Mouse (Mus musculus) hindbrain, embryonic 14.5 days (tissue): Measurements from ENCODE around the gene Icam5. TPM values are rescaled to one million over a fixed set of nuclear protein-coding genes. Genes with fewer than 3 reads are reported as not detected.
A peak's percentile ranks its signal among the peaks of the same experiment; 100 is the strongest.

ENCODE experiments used
- ATAC-seq: fragments of 200-750 bp; cut with Nextera tagmentation; 2 replicates; pipeline ENCODE4 v1.8.0; 2017; ENCODE audit warnings: moderate number of reproducible peaks, mild to moderate bottlenecking, moderate TSS enrichment, moderate library complexity; ENCODE audit not compliant: low FRiP score
- DNase-seq: peaks from one replicate; pipeline ENCODE4 v3.0.0-alpha.2; 2015; ENCODE audit warnings: low spot score
- H3K27ac ChIP-seq: fragments of 300-500 bp; sonication (generic); 2 replicates; pipeline ENCODE4 v1.5.1; 2014; ENCODE audit warnings: mild to moderate bottlenecking, moderate library complexity
- H3K27me3 ChIP-seq: fragments of 300-500 bp; sonication (generic); 2 replicates; pipeline ENCODE4 v1.6.1; 2014; ENCODE audit warnings: mild to moderate bottlenecking, low read length, mixed read lengths; ENCODE audit not compliant: control insufficient read depth, insufficient read depth
- H3K36me3 ChIP-seq: fragments of 300-500 bp; sonication (generic); replicated peaks from 2 replicates; pipeline ENCODE4 v1.6.1; 2014; ENCODE audit not compliant: control insufficient read depth, insufficient read depth
- H3K4me1 ChIP-seq: fragments of 300-500 bp; sonication (generic); replicated peaks from 2 replicates; pipeline ENCODE4 v1.6.1; 2014; ENCODE audit warnings: antibody characterized with exemption, low read length, mixed read lengths; ENCODE audit not compliant: control insufficient read depth, insufficient read depth
- H3K4me2 ChIP-seq: fragments of 300-500 bp; sonication (generic); replicated peaks from 2 replicates; pipeline ENCODE4 v1.6.1; 2014; ENCODE audit warnings: mild to moderate bottlenecking, moderate library complexity
- H3K4me3 ChIP-seq: fragments of 300-500 bp; sonication (generic); replicated peaks from 2 replicates; pipeline ENCODE4 v1.5.1; 2014; ENCODE audit warnings: mild to moderate bottlenecking, low read length
- H3K9ac ChIP-seq: fragments of 300-500 bp; sonication (generic); 2 replicates; pipeline ENCODE4 v1.6.1; 2014
- H3K9me3 ChIP-seq: fragments of 300-500 bp; sonication (generic); 2 replicates; pipeline ENCODE4 v1.6.1; 2016; ENCODE audit warnings: low read length; ENCODE audit not compliant: control insufficient read depth
- WGBS: fragments of 180-500 bp; shearing (Covaris S2); extraction: QIAGEN DNeasy Blood & Tissue Kit; methylation state at CpG from one replicate; pipeline ENCODE4 v1.1.7; 2014; 5-methylcytosine and 5-hydroxymethylcytosine counted together
- polyA plus RNA-seq: library from polyadenylated mRNA; unstranded; fragments of >200 nt; fragmentation: Nextera tagmentation; extraction: Ambion mirVana; gene quantifications from 2 replicates; pipeline ENCODE4 v1.2.1, GENCODE M21; 2014

The Icam5 gene
- polyA plus RNA-seq, 1 experiment from 2014 or later: 1.9 TPM

DNA sequence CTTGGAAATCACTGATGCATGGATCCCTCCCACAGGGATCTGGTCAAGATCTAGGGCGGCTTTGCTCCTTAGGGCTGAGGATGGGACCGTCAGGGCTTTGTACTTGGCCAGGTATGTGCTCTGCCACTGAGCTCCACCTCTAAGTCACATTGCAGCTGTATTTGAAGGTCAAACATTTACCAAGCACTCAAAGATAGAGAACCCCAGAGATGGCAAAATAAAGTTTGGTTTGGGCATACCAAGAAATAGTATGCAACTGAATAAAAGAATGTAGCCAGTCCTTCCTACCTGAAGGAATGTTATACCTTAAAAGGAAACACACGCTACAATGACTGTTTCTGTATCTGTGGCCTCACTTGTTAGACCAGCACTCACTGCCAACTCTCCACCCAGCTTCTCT lies 10.5 kb upstream of the Icam5 start:
- no peak for DNase-seq
- no peak overlapping the region for H3K9ac ChIP-seq
- no peak overlapping the region for H3K27ac ChIP-seq
- H3K4me1 ChIP-seq: no peaks in the 10 kb centered on the region
- H3K27me3 ChIP-seq: peaks cover 30% of the 10 kb centered on the region
- H3K4me2 ChIP-seq: no peak overlapping the region
- H3K4me3 ChIP-seq: no peak overlapping the region
- no peaks in the 10 kb centered on the region for H3K9me3 ChIP-seq
- H3K36me3 ChIP-seq: no peaks in the 10 kb centered on the region
- ATAC-seq: no peak
- 76% methylated on average over 3 of the region's 3 CpGs for WGBS

DNA sequence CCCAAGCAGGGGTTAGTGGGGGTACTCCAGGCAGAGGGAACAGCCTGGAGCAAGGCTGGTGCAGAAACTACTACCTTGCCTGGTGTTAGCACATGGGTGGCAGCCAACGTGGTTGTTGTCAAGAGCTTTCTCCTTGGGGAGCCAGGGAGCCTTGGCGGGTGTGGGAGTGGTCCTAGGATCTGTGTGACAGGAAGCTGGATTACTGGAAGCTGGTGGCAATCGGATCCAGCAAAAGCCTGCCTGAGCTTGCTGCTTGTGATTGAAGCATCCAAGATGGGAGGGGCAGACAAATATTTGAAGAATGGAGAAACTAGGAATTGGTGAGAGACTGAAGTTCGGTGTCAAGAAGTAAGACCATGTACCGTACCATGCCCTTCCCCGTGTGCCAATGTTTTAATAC lies 9.6 kb upstream of the Icam5 start:
- Histone ChIP-seq H3K9ac (no peak overlapping the region), H3K36me3 (no peaks in the 10 kb centered on the region), H3K4me1 (no peaks in the 10 kb centered on the region), H3K4me3 (no peak overlapping the region), H3K4me2 (no peak overlapping the region), H3K9me3 (no peaks in the 10 kb centered on the region), H3K27ac (no peak overlapping the region), H3K27me3 (peaks cover 28% of the 10 kb centered on the region)
- DNase-seq (no peak), ATAC-seq (no peak)
- WGBS: 64% methylated on average over 6 of the region's 6 CpGs

DNA sequence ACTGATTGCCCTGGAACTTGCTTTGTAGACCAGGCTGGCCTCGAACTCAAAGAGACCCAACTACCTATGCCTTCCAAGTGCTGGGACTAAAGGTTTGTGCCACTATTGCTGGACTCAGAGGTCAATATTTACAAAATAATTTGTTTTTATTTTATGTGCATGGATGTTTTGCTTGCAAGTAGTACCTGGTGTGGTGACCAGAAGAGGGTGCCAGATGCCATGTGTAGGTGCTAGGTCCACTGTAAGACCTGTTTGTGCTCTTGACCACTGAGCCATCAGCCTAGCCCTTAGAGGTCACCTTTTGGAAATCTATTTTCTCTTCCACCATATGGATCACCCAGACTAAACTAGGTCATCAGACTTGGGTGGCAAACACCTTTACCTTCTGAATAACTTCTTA lies 9.1 kb upstream of the Icam5 start:
- H3K4me3 ChIP-seq: no peak overlapping the region

DNA sequence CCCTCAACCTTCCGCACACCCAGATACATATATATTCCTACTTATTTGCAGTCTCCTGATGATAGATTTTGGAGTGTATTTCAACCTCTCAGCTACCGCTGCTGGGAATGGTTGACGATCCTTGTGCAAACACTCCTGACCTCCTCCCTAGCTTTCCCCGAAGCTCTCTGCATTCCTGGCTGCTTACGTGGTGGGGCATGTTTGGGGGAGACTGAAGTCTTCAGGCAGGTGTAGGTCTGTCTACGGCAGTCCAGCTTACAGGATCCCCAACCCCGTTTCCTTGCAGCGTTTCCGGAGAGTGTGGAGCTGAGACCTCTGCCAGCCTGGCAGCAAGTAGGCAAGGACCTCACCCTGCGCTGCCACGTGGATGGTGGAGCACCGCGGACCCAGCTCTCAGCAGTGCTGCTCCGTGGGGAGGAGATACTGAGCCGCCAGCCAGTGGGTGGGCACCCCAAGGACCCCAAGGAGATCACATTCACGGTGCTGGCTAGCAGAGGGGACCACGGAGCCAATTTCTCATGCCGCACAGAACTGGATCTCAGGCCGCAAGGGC lies 6.5 kb upstream of the Icam5 start:
- Histone ChIP-seq H3K4me3 (no peak overlapping the region), H3K36me3 (no peaks in the 10 kb centered on the region), H3K9me3 (no peaks in the 10 kb centered on the region), H3K27me3 (peaks cover 35% of the 10 kb centered on the region), H3K9ac (no peak overlapping the region), H3K27ac (no peak overlapping the region), H3K4me2 (no peak overlapping the region), H3K4me1 (peaks cover 9% of the 10 kb centered on the region; the same call in 1 of the 2 replicates)
- ATAC-seq (no peak), DNase-seq (no peak)
- 70% methylated on average over 19 of the region's 19 CpGs for WGBS

More for the DNA sequence above, 9.1 kb upstream of the Icam5 start:
- ATAC-seq (no peak), DNase-seq (no peak)
- Histone ChIP-seq H3K36me3 (no peaks in the 10 kb centered on the region), H3K4me2 (no peak overlapping the region), H3K27ac (no peak overlapping the region), H3K27me3 (peaks cover 24% of the 10 kb centered on the region), H3K4me1 (no peaks in the 10 kb centered on the region), H3K9ac (no peak overlapping the region), H3K9me3 (no peaks in the 10 kb centered on the region)
- WGBS: 82% methylated on average over 1 of the region's 1 CpGs

DNA sequence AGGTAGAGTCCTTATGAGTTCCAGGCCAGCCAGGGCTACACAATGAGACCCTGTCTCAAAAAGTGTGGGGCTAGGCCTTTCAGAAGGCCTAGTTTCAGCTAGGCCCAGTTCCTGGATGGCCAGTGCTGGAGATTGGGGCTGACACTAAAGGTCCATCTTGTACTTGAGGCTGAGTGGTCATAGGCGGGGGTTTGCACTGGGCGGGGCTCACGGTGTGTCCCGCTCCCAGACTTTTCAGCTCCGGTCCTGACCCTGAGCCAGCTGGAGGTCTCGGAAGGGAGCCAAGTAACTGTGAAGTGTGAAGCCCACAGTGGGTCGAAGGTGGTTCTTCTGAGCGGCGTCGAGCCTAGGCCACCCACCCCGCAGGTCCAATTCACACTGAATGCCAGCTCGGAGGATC lies 5.0 kb upstream of the Icam5 start:
- ATAC-seq: no peak
- no peak overlapping the region for H3K4me2 ChIP-seq
- H3K27me3 ChIP-seq: peaks cover 43% of the 10 kb centered on the region
- no peak overlapping the region for H3K9ac ChIP-seq
- H3K4me1 ChIP-seq: peaks cover 12% of the 10 kb centered on the region; the same call in 1 of the 2 replicates
- H3K36me3 ChIP-seq: no peaks in the 10 kb centered on the region
- WGBS: 85% methylated on average over 12 of the region's 12 CpGs
- no peak for DNase-seq
- H3K9me3 ChIP-seq: no peaks in the 10 kb centered on the region
- H3K4me3 ChIP-seq: no peak overlapping the region
- no peak overlapping the region for H3K27ac ChIP-seq

DNA sequence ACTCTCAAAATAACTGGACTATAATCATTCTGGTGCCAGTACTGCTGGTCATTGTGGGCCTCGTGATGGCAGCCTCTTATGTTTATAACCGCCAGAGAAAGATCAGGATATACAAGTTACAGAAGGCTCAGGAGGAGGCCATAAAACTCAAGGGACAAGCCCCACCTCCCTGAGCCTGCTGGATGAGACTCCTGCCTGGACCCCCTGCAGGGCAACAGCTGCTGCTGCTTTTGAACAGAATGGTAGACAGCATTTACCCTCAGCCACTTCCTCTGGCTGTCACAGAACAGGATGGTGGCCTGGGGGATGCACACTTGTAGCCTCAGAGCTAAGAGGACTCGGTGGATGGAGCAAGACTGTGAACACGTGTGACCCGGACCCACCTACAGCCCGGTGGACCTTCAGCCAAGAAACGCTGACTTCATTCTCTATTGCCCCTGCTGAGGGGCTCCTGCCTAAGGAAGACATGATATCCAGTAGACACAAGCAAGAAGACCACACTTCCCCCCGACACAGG lies 4.0 kb upstream of the Icam5 start:
- Histone ChIP-seq H3K27me3 (peaks cover 50% of the 10 kb centered on the region), H3K36me3 (no peaks in the 10 kb centered on the region), H3K4me2 (no peak overlapping the region), H3K4me3 (no peak overlapping the region), H3K9ac (no peak overlapping the region), H3K4me1 (peaks cover 21% of the 10 kb centered on the region), H3K9me3 (no peaks in the 10 kb centered on the region), H3K27ac (no peak overlapping the region)
- no peak for ATAC-seq
- DNase-seq: no peak
- 54% methylated on average over 8 of the region's 8 CpGs for WGBS

DNA sequence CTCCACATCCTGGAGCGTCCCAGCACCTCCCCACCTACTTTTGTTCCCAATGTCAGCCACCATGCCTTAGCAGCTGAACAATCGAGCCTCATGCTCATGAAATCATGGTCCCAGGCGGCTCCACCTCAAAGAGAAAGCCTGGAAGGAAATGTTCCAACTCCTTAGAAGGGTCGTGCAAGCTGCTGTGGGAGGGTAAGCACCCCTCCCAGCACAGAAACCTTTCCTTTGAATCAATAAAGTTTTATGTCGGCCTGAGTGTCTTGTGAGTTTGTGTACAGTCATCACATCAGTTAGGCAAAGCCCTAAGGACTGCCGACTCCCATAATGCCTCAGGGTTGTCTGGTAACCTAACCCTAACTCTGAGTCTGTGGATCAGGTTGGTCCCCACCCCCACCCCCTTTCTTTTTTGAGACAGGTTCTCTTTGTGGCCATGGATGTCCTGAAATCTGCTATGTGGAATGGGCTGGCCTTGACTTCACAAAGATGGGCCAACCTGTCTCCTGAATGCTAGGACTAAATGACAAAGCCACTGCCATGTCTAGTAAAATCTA lies 3.2 kb upstream of the Icam5 start:
- no peak for DNase-seq
- H3K4me1 ChIP-seq: peaks cover 29% of the 10 kb centered on the region
- 74% methylated on average over 6 of the region's 6 CpGs for WGBS
- peaks cover 58% of the 10 kb centered on the region for H3K27me3 ChIP-seq
- H3K4me2 ChIP-seq: no peak overlapping the region
- ATAC-seq: no peak
- H3K36me3 ChIP-seq: no peaks in the 10 kb centered on the region
- H3K4me3 ChIP-seq: no peak overlapping the region
- H3K9ac ChIP-seq: no peak overlapping the region
- no peak overlapping the region for H3K27ac ChIP-seq
- no peaks in the 10 kb centered on the region for H3K9me3 ChIP-seq

DNA sequence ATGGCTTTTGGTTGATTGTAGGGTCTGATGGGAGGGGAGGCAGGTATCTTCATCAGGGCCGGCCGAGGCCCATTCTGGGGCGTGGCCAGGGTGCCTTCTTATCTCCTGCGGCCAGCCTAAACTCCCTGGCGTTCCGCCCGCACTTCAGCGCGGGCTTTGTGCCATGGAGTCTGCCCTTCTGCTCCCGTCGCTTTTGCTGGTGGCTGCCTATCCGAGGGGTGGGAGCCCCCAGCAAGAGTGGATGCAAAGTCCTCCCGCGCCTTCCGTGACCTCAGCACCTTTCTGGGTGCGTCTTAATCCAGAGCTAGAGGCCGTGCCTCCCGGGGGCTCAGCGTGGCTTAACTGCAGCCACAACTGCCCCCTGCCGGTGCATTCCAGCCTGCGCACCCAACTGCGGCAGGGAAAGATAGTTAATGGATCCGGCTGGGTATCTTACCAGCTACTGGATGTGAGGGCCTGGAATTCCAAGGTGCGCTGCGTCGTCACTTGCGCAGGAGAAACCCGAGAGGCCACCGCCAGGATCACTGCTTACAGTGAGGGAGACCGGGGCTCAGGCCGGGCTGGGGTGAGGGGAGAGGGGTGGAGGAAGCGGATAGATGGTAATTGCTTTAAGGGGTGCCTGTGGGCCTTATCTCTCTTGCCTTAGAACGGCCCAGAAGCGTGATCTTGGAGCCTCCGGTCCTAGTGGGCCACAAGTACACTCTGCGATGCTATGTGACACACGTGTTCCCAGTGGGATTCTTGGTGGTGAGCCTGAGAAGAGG lies 2.4 kb upstream of the Icam5 start, which contains the start of gene Icam4:
Icam4 (plus strand) TSS at position 83 of the 764 bp plus-strand sequence.
- ATAC-seq: no peak
- peaks cover 66% of the 10 kb centered on the region for H3K27me3 ChIP-seq
- 3% methylated on average over 37 of the region's 37 CpGs for WGBS

DNA sequence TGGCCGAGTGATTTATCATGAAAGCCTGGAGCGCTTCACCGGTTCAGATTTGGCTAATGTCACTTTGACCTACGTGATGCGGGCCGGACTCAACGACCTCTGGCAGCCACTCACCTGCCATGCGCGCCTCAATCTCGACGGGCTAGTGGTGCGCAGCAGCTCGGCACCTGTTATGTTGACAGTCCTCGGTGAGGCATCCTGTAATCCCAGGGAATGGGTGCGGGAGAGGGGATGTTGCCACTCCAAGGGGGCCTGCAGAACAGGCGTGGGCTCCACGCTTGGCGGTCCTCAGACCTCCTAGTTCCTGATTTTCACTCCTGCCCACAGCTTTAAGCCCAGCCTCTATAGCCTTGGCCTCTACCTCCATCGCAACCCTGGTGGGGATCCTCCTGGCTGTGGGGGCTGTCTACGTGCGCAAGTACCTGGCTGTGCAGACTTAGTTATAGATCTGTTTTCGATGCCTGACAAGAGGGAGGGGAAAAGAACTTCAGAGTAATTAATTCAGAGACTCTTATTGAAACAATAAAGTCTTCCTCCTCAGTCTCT lies 1.7 kb upstream of the Icam5 start:
- Histone ChIP-seq H3K27ac (no peak overlapping the region), H3K9me3 (no peaks in the 10 kb centered on the region), H3K36me3 (no peaks in the 10 kb centered on the region), H3K9ac (no peak overlapping the region), H3K27me3 (peaks cover 73% of the 10 kb centered on the region), H3K4me1 (peaks cover 30% of the 10 kb centered on the region), H3K4me2 (peak overlapping the region; percentile 90), H3K4me3 (no peak overlapping the region)
- no peak for ATAC-seq
- 23% methylated on average over 22 of the region's 22 CpGs for WGBS
- no peak for DNase-seq

More for the DNA sequence above, 2.4 kb upstream of the Icam5 start, which contains the start of gene Icam4:
- Histone ChIP-seq H3K27ac (no peak within 1 kb of the TSS), H3K9me3 (no peaks in the 10 kb centered on the region), H3K4me2 (peak within 1 kb of the TSS; percentile 44), H3K4me3 (peak within 1 kb of the TSS; percentile 19), H3K36me3 (no peaks in the 10 kb centered on the region), H3K9ac (0 out of 2 replicates have a peak within 1 kb of the TSS, but pooled peaks have one; percentile 20), H3K4me1 (peaks cover 29% of the 10 kb centered on the region)
- DNase-seq: peak; percentile 53
